Mouse (Mus musculus) right cerebral cortex, adult 18-20 months (tissue): ENCODE measurements around the gene Tnfsfm13.
"Not testable (repeated sequence)": the region's sequence is repeated elsewhere in the genome, so short reads cannot be mapped to it uniquely, and the experiment has no call there.

ENCODE experiments used
- DNase-seq: peaks from one replicate; pipeline ENCODE4 v3.0.0; 2022; ENCODE audit warnings: mixed read lengths

Tnfsfm13 gene

GRCm38 (mm10) chr11:69703814-69704612 is 8.1 kb upstream of the Tnfsfm13 start:
- DNase-seq, result no peak

- not testable (repeated sequence) for DNase-seq
These were observed 7.5 kb upstream of the Tnfsfm13 start for GRCm38 (mm10) chr11:69703381-69703780.

DNA sequence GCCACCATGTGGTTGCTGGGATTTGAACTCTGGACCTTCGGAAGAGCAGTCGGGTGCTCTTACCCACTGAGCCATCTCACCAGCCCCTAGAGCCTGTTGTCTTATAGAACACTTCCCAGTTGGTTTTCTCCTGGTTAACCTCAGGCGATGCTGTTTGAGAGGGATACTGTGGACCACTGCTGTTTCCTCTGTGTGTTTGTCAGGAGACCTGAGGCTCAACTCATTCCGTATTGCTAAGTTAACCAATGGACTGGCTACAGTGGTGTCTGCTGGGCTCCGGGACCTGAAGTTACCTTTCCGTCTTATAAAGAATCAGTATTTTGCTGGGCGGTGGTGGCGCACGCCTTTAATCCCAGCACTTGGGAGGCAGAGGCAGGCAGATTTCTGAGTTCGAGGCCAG is 7.0 kb upstream of the Tnfsfm13 start:
- DNase-seq, result not testable (repeated sequence)

GRCm38 (mm10) chr11:69699595-69699994 is 3.7 kb upstream of the Tnfsfm13 start:
- no peak for DNase-seq

DNA sequence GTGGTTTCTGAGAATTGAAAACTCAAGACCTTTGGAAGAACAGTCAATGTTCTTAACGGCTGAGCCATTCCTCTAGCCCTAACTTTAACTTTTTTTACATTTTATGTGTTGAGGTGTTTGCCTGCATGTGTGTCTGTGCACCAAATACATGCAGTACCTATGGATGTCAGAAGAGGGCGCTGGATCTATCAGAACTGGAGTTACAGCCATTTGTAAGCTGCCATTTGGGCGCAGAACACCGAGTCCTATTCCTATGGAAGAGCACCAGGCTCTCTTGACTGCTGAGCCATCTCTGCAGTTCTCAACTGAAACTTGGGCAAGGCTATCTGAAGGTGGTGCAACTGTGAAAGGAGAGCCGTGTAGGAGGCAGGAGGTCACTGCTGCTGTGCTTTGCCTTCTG is 2.7 kb upstream of the Tnfsfm13 start:
- DNase-seq, result no peak

DNA sequence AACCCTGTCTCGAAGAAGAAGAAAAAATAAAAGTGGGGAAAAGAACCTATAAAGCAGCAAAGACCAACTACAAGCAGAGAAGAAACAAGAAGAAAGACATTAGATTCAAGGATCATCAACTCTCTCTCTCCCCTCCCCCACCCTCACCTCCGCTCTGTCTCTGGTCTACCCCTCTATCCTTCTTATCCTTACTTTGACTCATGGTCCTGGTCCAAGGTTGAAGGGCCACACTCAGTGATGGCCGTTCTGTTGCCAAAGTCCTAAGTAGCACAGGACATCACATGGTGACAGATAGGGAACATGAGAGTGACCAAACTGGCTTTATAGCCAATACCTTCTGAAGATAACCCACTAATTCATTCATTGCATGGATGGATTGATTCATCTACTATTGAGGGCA is 1.5 kb upstream of the Tnfsfm13 start:
- DNase-seq, result no peak

GRCm38 (mm10) chr11:69695046-69695360 is 895 bp downstream of the Tnfsfm13 start:
- DNase-seq, result no peak

- no peak for DNase-seq
These were observed 2.4 kb downstream of the Tnfsfm13 start for GRCm38 (mm10) chr11:69693421-69693965.

DNA sequence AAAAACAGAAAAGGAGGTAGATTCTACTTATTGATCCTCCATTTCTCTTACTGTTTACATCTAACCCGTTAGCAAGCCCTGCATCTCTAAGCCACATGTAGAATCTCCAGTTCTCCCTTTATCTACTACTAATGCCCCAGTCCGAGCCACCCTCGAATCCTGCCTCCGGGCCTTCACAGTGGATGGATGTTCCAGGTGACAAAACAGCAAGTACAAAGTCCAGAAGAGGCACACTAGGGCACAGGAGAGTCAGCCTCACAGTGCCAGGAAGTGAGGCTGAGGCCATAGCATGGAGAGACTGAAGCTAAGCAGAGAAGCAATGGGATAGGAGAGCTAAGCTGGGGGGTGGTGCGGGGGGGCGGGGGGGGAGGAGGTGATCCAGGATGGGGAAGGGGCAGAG is 3.0 kb downstream of the Tnfsfm13 start:
- DNase-seq, result no peak

DNA sequence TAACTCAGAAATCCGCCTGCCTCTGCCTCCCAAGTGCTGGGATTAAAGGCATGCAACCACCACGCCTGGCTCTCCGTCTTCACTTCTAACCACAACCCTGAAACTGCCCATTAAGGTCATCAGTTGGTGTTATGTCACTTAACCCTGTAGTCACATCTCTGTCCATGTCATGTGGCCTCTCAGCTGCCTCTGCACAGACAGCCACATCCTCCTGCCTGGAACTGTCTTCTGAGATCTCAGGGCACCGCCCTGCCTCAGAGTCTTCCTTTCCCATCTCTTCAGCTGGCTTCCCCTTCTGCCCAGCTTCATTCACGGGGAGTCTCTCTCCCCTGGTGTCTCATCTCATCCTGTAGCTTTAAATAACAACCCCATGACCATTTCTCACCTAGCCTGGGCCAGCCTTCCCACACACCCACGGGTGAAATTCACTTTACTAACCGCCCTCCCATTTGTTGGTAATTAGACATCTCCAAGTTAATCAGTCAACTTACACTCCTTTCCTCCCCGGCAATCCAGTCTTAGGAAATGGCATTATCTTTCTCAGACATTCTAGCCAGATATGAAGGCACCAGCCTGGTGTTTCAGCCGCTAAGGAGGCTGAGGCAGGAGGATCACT is 3.6 kb downstream of the Tnfsfm13 start:
- no peak for DNase-seq

- no peak for DNase-seq
These were observed 6.0 kb downstream of the Tnfsfm13 start for GRCm38 (mm10) chr11:69689891-69690290.

- no peak for DNase-seq
These were observed 8.8 kb downstream of the Tnfsfm13 start for GRCm38 (mm10) chr11:69687061-69687460.

DNA sequence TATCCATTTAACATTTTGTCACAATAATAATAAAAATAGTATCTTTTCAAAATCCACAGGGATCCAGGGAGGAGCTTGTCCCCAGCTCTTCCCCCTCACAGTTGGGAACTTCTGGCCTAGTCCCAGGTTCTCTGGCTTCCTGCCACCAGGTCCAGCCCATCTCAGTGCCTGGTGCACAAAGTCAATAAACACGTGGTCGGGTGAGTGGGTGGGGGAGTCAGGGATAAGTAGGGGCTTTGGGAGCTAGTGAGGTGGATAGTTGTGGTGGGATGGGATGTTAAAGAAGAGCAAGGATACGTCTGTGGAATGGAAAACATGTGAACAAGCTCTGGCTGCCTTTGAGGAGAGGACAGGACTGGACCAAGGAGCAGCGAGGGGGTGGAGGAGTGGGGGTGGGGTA is 9.5 kb downstream of the Tnfsfm13 start:
- DNase-seq, result no peak

GRCm38 (mm10) chr11:69685526-69686148 is 10.3 kb downstream of the Tnfsfm13 start, which contains the start of gene Tnfsf13:
Gene Tnfsf13 (minus strand): TSS chr11:69685784.
- DNase-seq, result peak; percentile 52

GRCm38 (mm10) chr11:69684936-69685335 is 11.0 kb downstream of the Tnfsfm13 start:
- no peak for DNase-seq

DNA sequence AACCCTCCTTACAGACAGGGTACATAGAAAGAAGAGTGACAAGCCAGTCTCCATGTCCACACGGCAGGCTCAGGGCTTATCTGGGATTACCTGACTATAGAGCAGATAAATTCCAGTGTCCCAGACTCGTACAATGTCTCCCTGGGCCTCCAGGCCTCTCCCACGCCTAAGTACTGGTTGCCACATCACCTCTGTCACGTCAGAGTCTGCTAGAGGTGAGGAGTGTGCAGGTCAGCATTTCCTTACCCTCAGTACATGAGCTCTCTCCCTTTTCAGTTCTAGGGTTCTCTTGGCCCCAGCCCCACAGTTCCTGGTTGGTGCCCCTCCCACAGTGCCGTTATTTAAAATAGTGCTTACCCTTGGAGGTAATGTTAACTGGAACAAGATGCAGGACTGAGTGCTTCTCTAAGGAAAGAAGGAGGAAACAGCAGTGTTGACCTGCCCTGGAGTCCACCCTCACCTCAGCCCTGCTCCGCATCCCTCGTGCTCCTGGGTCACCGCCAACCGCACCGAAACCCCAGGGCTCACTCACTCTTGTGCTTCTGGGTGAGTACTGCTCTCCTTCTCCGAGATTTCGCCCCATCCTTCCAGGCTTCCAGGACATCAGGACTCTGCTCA is 11.7 kb downstream of the Tnfsfm13 start:
- no peak for DNase-seq

DNA sequence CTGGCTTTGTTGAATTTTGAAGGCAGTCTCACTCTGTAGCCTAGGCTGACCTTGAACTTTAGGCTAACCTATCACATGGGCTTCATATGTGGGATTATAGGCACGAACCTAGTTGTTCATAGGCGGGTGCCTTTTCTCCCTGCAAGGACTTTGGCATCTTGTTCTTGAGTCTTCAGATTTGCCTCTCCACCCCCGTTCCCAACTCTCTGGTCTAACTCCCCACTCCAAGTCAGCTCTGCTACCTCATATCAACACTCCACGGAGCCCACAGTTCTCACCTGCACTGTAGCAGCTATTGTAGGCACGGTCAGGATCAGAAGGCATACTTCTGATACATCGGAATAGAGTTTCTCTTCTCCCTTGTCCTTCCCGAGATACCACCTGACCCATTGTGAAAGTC is 12.3 kb downstream of the Tnfsfm13 start:
- no peak for DNase-seq

- DNase-seq, result peak; percentile 86
These were observed 12.9 kb downstream of the Tnfsfm13 start for GRCm38 (mm10) chr11:69682840-69683533.

DNA sequence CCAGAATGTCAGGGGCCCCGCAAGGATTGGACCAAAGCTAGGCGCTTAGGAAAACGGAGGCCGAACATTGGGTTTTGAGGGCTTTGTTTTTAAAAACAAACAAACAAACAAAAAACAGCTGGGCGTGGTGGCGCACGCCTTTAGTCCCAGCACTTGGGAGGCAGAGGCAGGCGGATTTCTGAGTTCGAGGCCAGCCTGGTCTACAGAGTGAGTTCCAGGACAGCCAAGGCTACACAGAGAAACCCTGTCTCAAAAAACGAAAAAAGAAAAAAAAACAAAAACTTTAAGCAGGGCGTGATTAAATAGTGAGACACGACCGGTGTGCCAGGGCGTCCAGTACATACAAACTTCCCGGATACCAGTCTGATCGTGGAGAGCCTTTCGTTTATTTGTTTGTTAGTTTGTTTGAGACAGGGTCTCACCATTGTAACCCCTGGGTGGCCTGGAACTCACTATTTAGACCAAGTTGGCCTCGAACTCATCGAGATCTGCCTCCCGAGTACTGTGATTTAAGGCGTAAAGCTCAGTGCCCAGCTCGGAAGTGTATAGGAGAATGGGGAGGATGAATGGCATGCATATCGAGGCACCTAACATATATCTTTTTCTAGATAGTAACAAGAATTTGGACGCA is 13.6 kb downstream of the Tnfsfm13 start:
- DNase-seq, result no peak

DNA sequence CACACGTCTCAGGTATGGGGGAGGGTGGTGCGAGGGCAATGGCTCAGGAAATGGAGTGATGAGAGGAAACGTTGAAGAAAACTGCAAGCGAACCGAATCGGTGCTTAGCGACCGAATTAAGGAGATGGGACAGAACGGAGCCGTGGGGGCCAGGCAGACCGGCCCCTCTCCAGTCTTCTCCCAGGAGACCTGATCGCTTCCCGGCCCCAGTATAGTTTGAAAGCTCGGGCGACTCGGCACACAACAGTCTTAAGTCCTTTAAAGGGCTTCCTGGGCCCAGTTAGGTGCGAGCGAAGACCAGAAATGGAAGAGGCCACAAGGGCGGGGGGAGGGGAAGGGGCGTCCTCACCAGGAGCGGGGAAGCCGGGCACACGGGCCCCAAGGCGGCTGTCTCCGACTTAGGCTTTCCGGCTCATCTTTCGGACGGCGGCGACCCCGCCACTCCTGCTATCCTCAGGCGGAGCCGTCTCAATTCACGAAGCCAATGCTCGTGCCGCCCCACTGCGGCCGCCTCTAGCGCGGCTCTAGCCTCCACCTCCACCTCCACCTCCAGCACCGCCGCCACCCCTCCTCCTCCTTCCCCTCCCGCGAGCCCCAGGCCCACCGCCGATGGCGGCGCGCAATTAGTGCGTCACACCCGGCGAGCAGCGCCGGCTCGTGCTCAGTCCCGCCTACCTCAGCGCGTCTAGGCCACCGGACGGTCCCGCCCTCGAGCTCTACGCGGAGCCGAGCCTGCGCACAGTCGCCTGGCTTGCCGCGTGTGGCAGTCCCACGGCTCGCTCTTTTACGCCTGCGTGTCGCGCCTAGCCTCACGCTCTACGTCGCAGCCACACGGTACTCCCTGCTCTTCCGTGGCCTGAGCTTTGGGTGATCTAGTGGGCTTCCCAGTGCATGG is 14.3 kb downstream of the Tnfsfm13 start, which contains the start of gene Senp3:
TSS of gene Senp3 (minus strand) at position 771 of the 895 bp plus-strand sequence.
- DNase-seq, result peak; percentile 98
